Mouse (Mus musculus): ENCODE data around the gene Cavin3. TPM values are rescaled to one million over a fixed set of nuclear protein-coding genes. Genes with fewer than 3 reads are reported as not detected.

Cavin3 gene
- polyA plus RNA-seq, 1 experiment from 2014 or later = 72.0 TPM

GRCm38 (mm10) chr7:105510143-105510542 lies 28.0 kb upstream of the Cavin3 start:
- Histone ChIP-seq H3K9ac (no peak overlapping the region), H3K36me3 (no peaks in the 10 kb centered on the region), H3K4me1 (no peaks in the 10 kb centered on the region), H3K9me3 (replicated peaks) (no peaks in the 10 kb centered on the region), H3K27me3 (no peaks in the 10 kb centered on the region; the same call in 1 of the 2 replicates), H3K4me3 (replicated peaks) (no peak overlapping the region), H3K4me2 (no peak overlapping the region), H3K27ac (no peak overlapping the region)
- ATAC-seq (replicated peaks; ENCODE audit: low FRiP score) = no peak
- WGBS = 84% methylated on average over 5 of the region's 5 CpGs

- no peak overlapping the region for H3K4me3 ChIP-seq (replicated peaks)
- no peaks in the 10 kb centered on the region for H3K36me3 ChIP-seq
- WGBS = 62% methylated on average over 4 of the region's 4 CpGs
- H3K27ac ChIP-seq = no peak overlapping the region
- H3K4me1 ChIP-seq = no peaks in the 10 kb centered on the region
- H3K9me3 ChIP-seq (replicated peaks) = no peaks in the 10 kb centered on the region
- no peak overlapping the region for H3K9ac ChIP-seq
- no peak for ATAC-seq (replicated peaks; ENCODE audit: low FRiP score)
- no peaks in the 10 kb centered on the region; the same call in 1 of the 2 replicates for H3K27me3 ChIP-seq
- H3K4me2 ChIP-seq = no peak overlapping the region
These were observed 25.2 kb upstream of the Cavin3 start for GRCm38 (mm10) chr7:105507257-105507656.

- Histone ChIP-seq H3K36me3 (no peaks in the 10 kb centered on the region), H3K4me1 (no peaks in the 10 kb centered on the region), H3K4me3 (replicated peaks) (no peak overlapping the region), H3K27ac (no peak overlapping the region), H3K9me3 (replicated peaks) (no peaks in the 10 kb centered on the region), H3K27me3 (no peaks in the 10 kb centered on the region), H3K4me2 (no peak overlapping the region), H3K9ac (no peak overlapping the region)
- no peak for ATAC-seq (replicated peaks; ENCODE audit: low FRiP score)
- 87% methylated on average over 4 of the region's 4 CpGs for WGBS
These were observed 19.9 kb upstream of the Cavin3 start for GRCm38 (mm10) chr7:105501984-105502383.

GRCm38 (mm10) chr7:105499676-105500075 lies 17.6 kb upstream of the Cavin3 start:
- no peak for ATAC-seq (replicated peaks; ENCODE audit: low FRiP score)
- Histone ChIP-seq H3K9ac (no peak overlapping the region), H3K9me3 (replicated peaks) (no peaks in the 10 kb centered on the region), H3K27ac (no peak overlapping the region), H3K36me3 (no peaks in the 10 kb centered on the region), H3K4me2 (no peak overlapping the region), H3K27me3 (no peaks in the 10 kb centered on the region), H3K4me3 (replicated peaks) (no peak overlapping the region), H3K4me1 (no peaks in the 10 kb centered on the region)
- 81% methylated on average over 1 of the region's 1 CpGs for WGBS

- WGBS = 54% methylated on average over 10 of the region's 10 CpGs
- Histone ChIP-seq H3K9me3 (replicated peaks) (no peaks in the 10 kb centered on the region), H3K27ac (no peak overlapping the region), H3K4me3 (replicated peaks) (no peak overlapping the region), H3K4me1 (no peaks in the 10 kb centered on the region), H3K27me3 (no peaks in the 10 kb centered on the region), H3K36me3 (no peaks in the 10 kb centered on the region), H3K4me2 (no peak overlapping the region), H3K9ac (no peak overlapping the region)
- ATAC-seq (replicated peaks; ENCODE audit: low FRiP score) = no peak
These were observed 16.9 kb upstream of the Cavin3 start for GRCm38 (mm10) chr7:105498854-105499492.

- Histone ChIP-seq H3K36me3 (no peaks in the 10 kb centered on the region), H3K4me1 (no peaks in the 10 kb centered on the region), H3K9me3 (replicated peaks) (no peaks in the 10 kb centered on the region), H3K4me3 (replicated peaks) (no peak overlapping the region), H3K4me2 (no peak overlapping the region), H3K9ac (no peak overlapping the region), H3K27ac (no peak overlapping the region), H3K27me3 (no peaks in the 10 kb centered on the region)
- WGBS = 78% methylated on average over 3 of the region's 3 CpGs
- ATAC-seq (replicated peaks; ENCODE audit: low FRiP score) = no peak
These were observed 15.8 kb upstream of the Cavin3 start for GRCm38 (mm10) chr7:105497881-105498280.

- Histone ChIP-seq H3K4me1 (peaks cover 4% of the 10 kb centered on the region), H3K4me3 (replicated peaks) (no peak overlapping the region), H3K27me3 (no peaks in the 10 kb centered on the region), H3K36me3 (no peaks in the 10 kb centered on the region), H3K9ac (no peak overlapping the region), H3K27ac (peak overlapping the region; percentile 42; the same call in 1 of the 2 replicates), H3K4me2 (no peak overlapping the region), H3K9me3 (replicated peaks) (no peaks in the 10 kb centered on the region)
- 71% methylated on average over 6 of the region's 6 CpGs for WGBS
- ATAC-seq (replicated peaks; ENCODE audit: low FRiP score) = no peak
These were observed 5.2 kb upstream of the Cavin3 start for GRCm38 (mm10) chr7:105487104-105487876.

- Histone ChIP-seq H3K4me3 (replicated peaks) (no peak overlapping the region), H3K36me3 (no peaks in the 10 kb centered on the region), H3K4me2 (no peak overlapping the region), H3K27ac (no peak overlapping the region), H3K4me1 (peaks cover 22% of the 10 kb centered on the region), H3K27me3 (0 out of 2 replicates have a peak, but pooled peaks cover 5% of the 10 kb centered on the region), H3K9ac (no peak overlapping the region), H3K9me3 (replicated peaks) (no peaks in the 10 kb centered on the region)
- ATAC-seq (replicated peaks; ENCODE audit: low FRiP score) = no peak
- WGBS = 39% methylated on average over 5 of the region's 5 CpGs
These were observed 2.9 kb upstream of the Cavin3 start for GRCm38 (mm10) chr7:105485029-105485428.

- WGBS = 49% methylated on average over 8 of the region's 8 CpGs
- H3K9me3 ChIP-seq (replicated peaks) = no peaks in the 10 kb centered on the region
- H3K4me1 ChIP-seq = peaks cover 22% of the 10 kb centered on the region
- H3K9ac ChIP-seq = peak overlapping the region; percentile 59
- peak overlapping the region; percentile 90 for H3K4me2 ChIP-seq
- 0 out of 2 replicates have a peak, but pooled peaks cover 5% of the 10 kb centered on the region for H3K27me3 ChIP-seq
- H3K36me3 ChIP-seq = no peaks in the 10 kb centered on the region
- peak; percentile 57 for ATAC-seq (replicated peaks; ENCODE audit: low FRiP score)
- peak overlapping the region; percentile 54 for H3K4me3 ChIP-seq (replicated peaks)
- peak overlapping the region; percentile 67; the same call in 1 of the 2 replicates for H3K27ac ChIP-seq
These were observed 326 bp upstream of the Cavin3 start for GRCm38 (mm10) chr7:105482426-105482825.

GRCm38 (mm10) chr7:105480561-105481504 lies 1.3 kb downstream of the Cavin3 start:
- Histone ChIP-seq H3K27ac (peak overlapping the region; percentile 67), H3K9ac (peak overlapping the region; percentile 59; the same call in 1 of the 2 replicates), H3K36me3 (no peaks in the 10 kb centered on the region), H3K27me3 (0 out of 2 replicates have a peak, but pooled peaks cover 5% of the 10 kb centered on the region), H3K4me3 (replicated peaks) (peak overlapping the region; percentile 54), H3K4me2 (peak overlapping the region; percentile 90), H3K4me1 (peaks cover 22% of the 10 kb centered on the region), H3K9me3 (replicated peaks) (no peaks in the 10 kb centered on the region)
- ATAC-seq (replicated peaks; ENCODE audit: low FRiP score) = peak; percentile 7; the same call in 1 of the 2 replicates
- 55% methylated on average over 23 of the region's 23 CpGs for WGBS

GRCm38 (mm10) chr7:105480081-105480480 lies 2.0 kb downstream of the Cavin3 start:
- Histone ChIP-seq H3K4me3 (replicated peaks) (no peak overlapping the region), H3K4me2 (peak overlapping the region; percentile 90), H3K27ac (no peak overlapping the region), H3K4me1 (peaks cover 22% of the 10 kb centered on the region), H3K36me3 (no peaks in the 10 kb centered on the region), H3K27me3 (0 out of 2 replicates have a peak, but pooled peaks cover 5% of the 10 kb centered on the region), H3K9me3 (replicated peaks) (no peaks in the 10 kb centered on the region), H3K9ac (no peak overlapping the region)
- 69% methylated on average over 5 of the region's 5 CpGs for WGBS
- no peak for ATAC-seq (replicated peaks; ENCODE audit: low FRiP score)
